Mouse (Mus musculus) common myeloid progenitor, adult 5-6 weeks (primary cell): ENCODE measurements around the gene C3ar1. TPM values are rescaled to one million over a fixed set of nuclear protein-coding genes. Genes with fewer than 3 reads are reported as not detected.
A peak's percentile ranks its signal among the peaks of the same experiment; 100 is the strongest.

ENCODE experiments used
- ATAC-seq: replicated peaks from 2 replicates; pipeline ENCODE4 v1.8.0; 2016; ENCODE audit warnings: low read depth, mild to moderate bottlenecking, moderate TSS enrichment, inconsistent platforms; ENCODE audit not compliant: poor library complexity, severe bottlenecking
- total RNA-seq: library from RNA; stranded (forward); fragments of 200-1000, 187-1606 nt; gene quantifications from 2 replicates; pipeline ENCODE4 v1.2.3, GENCODE M21; 2017

C3ar1 gene
- not detected in 2 replicates for total RNA-seq

DNA sequence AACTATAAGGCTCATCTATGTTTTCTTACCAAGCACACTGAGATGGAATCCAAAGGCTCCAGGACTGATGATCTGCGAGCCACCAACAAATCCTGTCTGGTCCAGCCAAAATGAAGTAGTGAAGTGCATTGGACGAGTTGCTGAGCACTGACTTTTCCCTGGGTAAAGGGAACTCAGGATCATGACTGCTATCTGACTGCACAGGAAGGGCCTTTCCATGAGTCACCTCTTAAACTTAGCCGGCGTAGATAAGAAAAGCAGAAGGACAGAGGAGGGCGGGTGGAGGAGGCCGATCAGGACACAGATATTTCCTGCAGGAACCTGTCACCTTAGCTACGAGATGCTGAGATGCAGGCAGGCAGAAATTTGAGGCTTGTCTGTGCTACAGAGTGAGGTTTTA, at the start of gene C3ar1:
Gene C3ar1, minus strand, starts transcription at position 207 of the 400 bp plus-strand sequence.
- peak; percentile 83 for ATAC-seq

DNA sequence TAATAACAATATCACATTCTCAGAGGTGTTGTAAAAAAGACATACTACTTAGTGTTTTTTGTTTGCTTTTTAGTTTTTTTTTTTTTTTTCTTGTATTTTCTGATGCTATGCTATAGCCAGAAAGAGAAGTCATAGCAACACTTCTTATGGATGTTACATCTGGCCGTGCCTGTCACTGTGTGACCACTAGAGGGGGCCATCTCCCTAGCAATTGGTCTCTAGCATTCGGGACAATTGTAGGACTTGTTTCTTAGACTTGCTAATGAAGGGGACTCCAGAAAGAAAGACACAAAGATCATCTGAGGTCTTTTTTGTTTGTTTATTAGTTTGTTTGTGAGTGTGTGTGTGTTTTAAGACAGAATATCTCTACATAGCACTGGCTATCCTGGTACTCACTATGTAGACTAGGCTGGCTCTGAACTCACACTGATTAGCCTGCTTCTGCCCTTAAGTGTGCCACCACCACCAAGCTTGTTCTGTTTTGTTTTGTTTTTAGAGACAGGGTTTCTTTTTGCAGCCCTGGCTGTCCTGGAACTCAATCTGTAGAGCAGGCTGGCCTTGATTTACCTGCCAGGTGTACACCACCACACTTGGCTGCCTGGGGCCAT, 36.6 kb upstream of the C3ar1 start:
- ATAC-seq, result peak; percentile 92

GRCm38 (mm10) chr6:122889599-122889998, 33.6 kb upstream of the C3ar1 start:
- ATAC-seq, result no peak; the same call in 1 of the 2 replicates

DNA sequence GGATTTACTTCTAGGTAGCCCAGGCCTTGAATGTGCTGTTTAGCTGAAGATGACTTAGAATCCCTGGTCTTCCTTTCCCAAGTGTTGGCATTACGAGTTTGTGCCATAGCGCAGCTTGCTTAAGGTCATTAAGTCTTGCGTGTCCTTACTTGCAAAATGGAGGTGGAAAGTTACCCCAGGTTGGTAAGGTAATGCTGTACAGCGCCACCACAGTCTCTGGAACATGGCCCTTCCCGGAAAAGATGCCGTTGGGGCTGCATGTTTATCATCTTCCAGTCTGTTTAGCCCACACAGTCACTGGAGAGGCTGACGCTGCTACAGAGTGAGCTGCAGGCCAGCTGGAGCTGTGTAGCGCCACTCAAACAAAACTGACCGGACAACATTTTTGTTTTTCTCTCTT, 27.6 kb upstream of the C3ar1 start:
- ATAC-seq, result no peak

GRCm38 (mm10) chr6:122881287-122881686, 25.3 kb upstream of the C3ar1 start:
- no peak for ATAC-seq

GRCm38 (mm10) chr6:122879781-122880505, 24.0 kb upstream of the C3ar1 start:
- no peak for ATAC-seq

- no peak for ATAC-seq
These were observed 23.3 kb upstream of the C3ar1 start for GRCm38 (mm10) chr6:122879141-122879735.

- ATAC-seq, result peak; percentile 10
These were observed 18.9 kb upstream of the C3ar1 start for GRCm38 (mm10) chr6:122874720-122875389.

- ATAC-seq, result peak; percentile 79
These were observed 18.1 kb upstream of the C3ar1 start, which contains the start of gene Necap1 for GRCm38 (mm10) chr6:122873871-122874719. Gene Necap1, plus strand, starts transcription at chr6:122874474.

GRCm38 (mm10) chr6:122872800-122873199, 16.8 kb upstream of the C3ar1 start:
- ATAC-seq, result peak; percentile 80

DNA sequence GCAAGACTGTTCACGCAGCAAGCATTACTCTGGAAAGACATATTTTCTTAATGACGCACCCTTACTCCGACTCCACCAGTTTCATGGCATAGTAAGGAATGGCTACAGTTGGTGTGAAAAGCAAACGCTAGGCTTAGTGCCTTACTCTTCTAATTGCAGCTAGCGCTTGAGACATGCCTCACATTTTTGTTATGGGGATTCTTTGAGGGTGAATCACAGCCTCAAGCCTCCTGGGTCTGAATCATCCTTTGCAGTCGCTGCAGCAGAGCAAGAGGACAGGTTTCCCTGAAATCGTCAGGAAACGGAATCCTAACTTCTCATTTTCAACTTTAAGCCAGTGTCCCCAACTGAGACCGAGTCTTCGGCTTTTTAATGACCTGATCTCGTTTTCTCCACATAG, 13.9 kb upstream of the C3ar1 start:
- ATAC-seq, result no peak

GRCm38 (mm10) chr6:122867914-122868313, 12.0 kb upstream of the C3ar1 start:
- peak; percentile 73 for ATAC-seq

- peak; percentile 96 for ATAC-seq
These were observed 6.9 kb upstream of the C3ar1 start for GRCm38 (mm10) chr6:122862871-122863270.

- no peak for ATAC-seq
These were observed 6.5 kb upstream of the C3ar1 start for GRCm38 (mm10) chr6:122862434-122862833.

DNA sequence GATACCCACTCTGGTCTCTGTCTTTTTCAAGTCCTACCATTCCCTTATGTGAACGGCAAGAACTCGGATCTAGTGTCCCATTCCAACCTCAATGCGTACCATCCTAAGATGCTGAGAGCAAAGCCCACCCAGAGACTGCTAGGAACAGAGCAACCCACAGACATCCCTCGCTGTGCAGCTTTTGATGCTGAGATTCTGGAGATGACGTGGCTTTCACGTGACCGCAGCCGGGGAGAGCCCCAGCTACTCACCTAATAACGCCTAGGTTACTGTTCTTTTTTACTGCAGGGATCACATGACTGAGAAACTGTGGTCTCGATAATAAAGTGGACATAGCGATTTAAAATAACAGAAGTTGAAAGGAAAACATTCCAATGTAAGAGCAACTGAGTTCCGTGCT, 1.4 kb downstream of the C3ar1 start:
- ATAC-seq, result no peak

DNA sequence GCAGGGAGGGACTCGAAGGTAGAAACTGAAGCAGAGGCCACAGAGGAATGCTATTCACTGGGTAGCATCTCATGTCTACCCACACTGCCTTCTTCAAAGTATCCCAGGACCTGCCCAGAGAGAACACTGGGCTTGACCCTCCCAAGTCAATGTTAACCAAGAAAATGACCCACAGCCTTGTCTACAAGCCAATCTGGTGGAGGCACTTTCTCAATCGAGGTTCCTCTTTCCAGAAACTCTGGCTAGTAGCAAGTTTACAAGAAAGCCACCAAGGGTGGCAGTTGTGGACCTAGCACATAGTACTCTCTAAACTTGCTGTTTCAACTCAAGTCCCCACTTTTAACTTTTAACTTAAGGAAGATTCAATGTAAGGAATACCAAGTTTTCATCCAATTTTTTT, 3.3 kb downstream of the C3ar1 start:
- ATAC-seq, result peak; percentile 62

- ATAC-seq, result no peak
These were observed 12.2 kb downstream of the C3ar1 start for GRCm38 (mm10) chr6:122843759-122844158.

DNA sequence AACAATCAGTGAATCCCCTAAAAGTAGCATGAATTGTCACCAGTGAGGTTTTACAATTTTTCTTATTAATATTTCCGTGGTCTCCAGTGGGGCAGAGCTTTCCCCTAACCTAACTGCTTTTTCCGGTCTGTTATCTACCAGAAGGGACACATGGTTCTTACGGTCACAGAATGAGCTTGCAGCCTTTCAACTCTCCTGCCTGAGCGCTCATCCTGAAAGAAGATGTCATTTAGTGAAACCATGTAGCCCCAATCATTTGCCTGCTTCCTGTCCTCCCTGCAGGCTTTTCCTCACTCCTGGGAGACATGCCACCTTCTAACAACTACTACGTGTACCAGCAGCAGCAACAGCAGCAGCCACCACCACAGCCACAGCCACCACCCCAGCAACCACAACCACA, 18.4 kb downstream of the C3ar1 start:
- ATAC-seq, result no peak

GRCm38 (mm10) chr6:122836974-122837373, 19.0 kb downstream of the C3ar1 start:
- no peak for ATAC-seq

GRCm38 (mm10) chr6:122834365-122834764, 21.6 kb downstream of the C3ar1 start:
- ATAC-seq, result peak; percentile 90
